Mouse (Mus musculus) stomach, postnatal 0 days (tissue): ENCODE data around the gene Washc3. TPM values are rescaled to one million over a fixed set of nuclear protein-coding genes. Genes with fewer than 3 reads are reported as not detected.
A peak's percentile ranks its signal among the peaks of the same experiment; 100 is the strongest.

Experiments
- ATAC-seq: fragments of 200-750 bp; cut with Nextera tagmentation; 2 replicates; pipeline ENCODE4 v1.8.0; 2017; ENCODE audit not compliant: low FRiP score, low TSS enrichment
- DNase-seq: peaks from one replicate; pipeline ENCODE4 v3.0.0-alpha.2; 2016; ENCODE audit warnings: low spot score
- H3K27ac ChIP-seq: fragments of 300-500 bp; sonication (generic); replicated peaks from 2 replicates; pipeline ENCODE4 v1.5.1; 2014; ENCODE audit warnings: mild to moderate bottlenecking, control low read depth
- H3K27me3 ChIP-seq: fragments of 300-500 bp; sonication (generic); 2 replicates; pipeline ENCODE4 v1.6.1; 2014; ENCODE audit warnings: low read length; ENCODE audit not compliant: control insufficient read depth, insufficient read depth
- H3K36me3 ChIP-seq: fragments of 300-500 bp; sonication (generic); 2 replicates; pipeline ENCODE4 v1.6.1; 2014; ENCODE audit warnings: low read length, mixed read lengths; ENCODE audit not compliant: control insufficient read depth, insufficient read depth
- H3K4me1 ChIP-seq: fragments of 300-500 bp; sonication (generic); replicated peaks from 2 replicates; pipeline ENCODE4 v1.6.1; 2014; ENCODE audit warnings: antibody characterized with exemption; ENCODE audit not compliant: control insufficient read depth, insufficient read depth
- H3K4me2 ChIP-seq: fragments of 300-500 bp; sonication (generic); replicated peaks from 2 replicates; pipeline ENCODE4 v1.6.1; 2014; ENCODE audit warnings: low read depth, mild to moderate bottlenecking, control low read depth, moderate library complexity
- H3K4me3 ChIP-seq: fragments of 300-500 bp; sonication (generic); 2 replicates; pipeline ENCODE4 v1.5.1; 2014; ENCODE audit warnings: low read depth, low read length, control low read depth
- H3K9ac ChIP-seq: fragments of 300-500 bp; sonication (generic); 2 replicates; pipeline ENCODE4 v1.6.1; 2014; ENCODE audit warnings: mild to moderate bottlenecking, low read length, control low read depth, mixed read lengths
- H3K9me3 ChIP-seq: fragments of 300-500 bp; sonication (generic); 2 replicates; pipeline ENCODE4 v1.6.1; 2016; ENCODE audit warnings: low read length; ENCODE audit not compliant: control insufficient read depth
- CTCF ChIP-seq: IDR thresholded peaks from 2 replicates; pipeline ENCODE4 v1.5.1; 2016; ENCODE audit warnings: antibody characterized with exemption, low read depth, mild to moderate bottlenecking, moderate library complexity
- EP300 ChIP-seq: optimal IDR thresholded peaks from 2 replicates; pipeline ENCODE3; 2016; ENCODE audit warnings: antibody characterized with exemption
- WGBS: fragments of 180-500 bp; shearing (Covaris S2); extraction: QIAGEN DNeasy Blood & Tissue Kit; methylation state at CpG from one replicate; pipeline ENCODE4 v1.1.7; 2014; 5-methylcytosine and 5-hydroxymethylcytosine counted together
- polyA plus RNA-seq: library from polyadenylated mRNA; unstranded; fragments of >200 nt; fragmentation: Nextera tagmentation; extraction: Ambion mirVana; gene quantifications from 2 replicates; pipeline ENCODE4 v1.2.1, GENCODE M21; 2015

Washc3 gene
- polyA plus RNA-seq, 1 experiment from 2014 or later = 69.4 TPM

DNA sequence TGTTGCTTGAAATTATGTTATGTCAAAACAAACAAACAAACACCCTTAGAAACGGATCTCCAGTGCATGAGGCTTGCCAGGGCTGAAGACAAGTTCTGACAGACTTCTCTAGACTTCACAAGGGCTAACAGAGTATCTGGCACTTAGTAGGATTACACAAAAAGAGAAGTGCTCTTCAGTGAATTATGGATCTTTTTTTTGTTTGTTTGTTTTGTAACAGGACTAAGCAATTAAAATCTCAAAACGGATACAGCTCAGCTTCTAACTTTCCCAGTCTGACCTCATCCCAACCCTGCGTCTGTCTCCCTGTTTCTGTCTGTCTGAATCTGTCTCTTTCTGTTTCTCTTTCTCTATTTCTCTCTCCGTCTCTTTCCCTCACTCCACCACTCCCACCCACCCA, 352 bp upstream of the Washc3 start:
- TF ChIP-seq CTCF = no peak
- Histone ChIP-seq H3K27ac (no peak overlapping the region), H3K36me3 (peaks cover 7% of the 10 kb centered on the region; the same call in 1 of the 2 replicates), H3K4me1 (peaks cover 4% of the 10 kb centered on the region; the same call in 1 of the 2 replicates), H3K4me2 (peak overlapping the region; percentile 76), H3K9me3 (no peaks in the 10 kb centered on the region), H3K4me3 (peak overlapping the region; percentile 65), H3K27me3 (no peaks in the 10 kb centered on the region), H3K9ac (no peak overlapping the region)
- DNase-seq (no peak), ATAC-seq (peak; percentile 60; the same call in 1 of the 2 replicates)
- 4% methylated on average over 4 of the region's 4 CpGs for WGBS

DNA sequence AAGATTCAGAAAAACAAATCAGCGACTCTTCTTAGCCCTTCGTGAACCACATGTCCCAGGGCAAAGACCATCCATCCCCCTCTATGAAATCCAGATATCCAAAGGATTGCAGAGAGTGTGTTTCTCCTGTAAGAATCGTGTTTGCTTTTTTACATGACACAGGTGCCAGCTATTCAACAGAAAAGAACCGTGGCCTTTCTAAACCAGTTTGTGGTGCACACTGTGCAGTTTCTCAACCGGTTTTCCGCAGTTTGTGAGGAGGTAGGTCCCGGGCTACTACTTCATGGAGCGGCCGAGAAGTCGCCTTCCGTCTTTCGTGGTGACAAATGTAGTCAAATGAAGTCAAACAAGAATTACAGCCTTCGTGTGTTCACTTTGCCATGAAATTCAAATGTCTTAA, 757 bp downstream of the Washc3 start:
- 58% methylated on average over 13 of the region's 13 CpGs for WGBS
- Histone ChIP-seq H3K4me3 (peak overlapping the region; percentile 65), H3K4me2 (peak overlapping the region; percentile 76), H3K27ac (peak overlapping the region; percentile 82; the same call in 1 of the 2 replicates), H3K9me3 (no peaks in the 10 kb centered on the region), H3K4me1 (peaks cover 4% of the 10 kb centered on the region; the same call in 1 of the 2 replicates), H3K36me3 (peaks cover 7% of the 10 kb centered on the region; the same call in 1 of the 2 replicates), H3K9ac (peak overlapping the region; percentile 86), H3K27me3 (no peaks in the 10 kb centered on the region)
- ATAC-seq (no peak), DNase-seq (no peak)
- TF ChIP-seq CTCF = no peak
- TF ChIP-seq EP300 = no peak

DNA sequence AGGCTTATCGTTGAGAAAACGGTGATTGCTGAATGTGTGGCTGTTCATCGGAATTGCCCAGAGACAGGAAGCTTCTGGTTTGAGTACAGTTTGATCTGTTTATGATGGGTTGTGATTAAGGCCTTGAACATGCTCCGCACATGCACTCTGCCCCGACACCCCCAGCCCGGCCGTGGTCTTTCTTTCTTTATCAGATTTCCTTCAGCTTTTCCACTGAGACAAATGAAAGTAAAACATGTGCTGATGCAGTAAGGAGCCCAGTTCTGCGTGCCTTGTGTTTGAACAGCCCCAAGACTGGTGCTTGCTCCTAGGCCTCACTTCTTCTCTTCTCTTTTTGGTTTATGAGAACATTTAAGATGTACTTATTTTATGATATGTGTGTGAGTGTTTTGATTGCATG, 1.7 kb downstream of the Washc3 start:
- Histone ChIP-seq H3K4me2 (no peak overlapping the region), H3K4me3 (no peak overlapping the region), H3K27ac (no peak overlapping the region), H3K9ac (no peak overlapping the region), H3K27me3 (no peaks in the 10 kb centered on the region), H3K36me3 (peaks cover 7% of the 10 kb centered on the region; the same call in 1 of the 2 replicates), H3K4me1 (peaks cover 4% of the 10 kb centered on the region; the same call in 1 of the 2 replicates), H3K9me3 (no peaks in the 10 kb centered on the region)
- no peak for DNase-seq
- 87% methylated on average over 8 of the region's 8 CpGs for WGBS
- no peak for ATAC-seq
- TF ChIP-seq EP300 (no peak), CTCF (no peak)

DNA sequence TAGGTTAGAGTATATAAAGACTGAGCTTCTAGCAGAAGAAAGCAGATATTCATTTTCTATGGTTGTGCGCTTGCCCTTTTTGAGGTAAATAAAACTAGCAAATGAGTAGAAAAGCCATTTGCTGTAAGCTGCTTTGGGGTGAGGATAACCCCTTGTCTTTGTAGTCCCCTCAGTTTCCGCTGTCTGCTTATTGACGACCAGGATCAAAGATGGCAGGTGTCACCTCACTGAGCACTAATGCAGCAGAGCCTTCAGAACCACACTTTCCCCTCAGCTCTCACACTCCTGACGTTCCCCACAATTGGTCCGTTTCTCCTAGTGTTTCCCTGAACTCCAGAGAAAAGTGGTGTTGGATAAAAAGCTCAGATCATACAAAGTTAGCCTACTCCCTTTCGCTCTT, 2.3 kb downstream of the Washc3 start:
- DNase-seq (no peak), ATAC-seq (no peak)
- Histone ChIP-seq H3K36me3 (peaks cover 7% of the 10 kb centered on the region; the same call in 1 of the 2 replicates), H3K9ac (no peak overlapping the region), H3K4me2 (no peak overlapping the region), H3K9me3 (no peaks in the 10 kb centered on the region), H3K27me3 (no peaks in the 10 kb centered on the region), H3K4me3 (no peak overlapping the region), H3K27ac (no peak overlapping the region), H3K4me1 (peaks cover 4% of the 10 kb centered on the region; the same call in 1 of the 2 replicates)
- TF ChIP-seq CTCF (no peak), EP300 (no peak)
- 93% methylated on average over 6 of the region's 6 CpGs for WGBS

DNA sequence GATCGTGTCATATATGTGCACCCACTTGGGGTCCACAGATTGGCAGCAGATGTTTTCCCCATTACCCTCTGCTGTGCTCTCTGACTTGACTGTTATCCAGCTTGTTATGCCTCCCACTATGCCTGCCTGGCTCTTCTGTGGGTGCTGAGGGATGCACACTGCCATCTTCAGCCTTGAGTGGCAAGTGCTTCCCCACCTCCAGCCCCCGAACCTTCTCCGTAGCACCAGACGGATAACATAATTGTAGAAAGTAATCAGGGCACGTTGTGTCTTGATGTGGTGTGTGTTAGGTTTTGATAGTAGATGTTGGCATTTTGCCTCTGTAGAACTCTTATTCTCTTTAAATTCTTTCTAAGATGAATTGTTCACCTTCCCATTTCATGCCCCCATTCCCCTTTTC, 11.8 kb downstream of the Washc3 start:
- WGBS = 70% methylated on average over 5 of the region's 5 CpGs
- Histone ChIP-seq H3K4me1 (no peaks in the 10 kb centered on the region), H3K9ac (no peak overlapping the region), H3K4me2 (no peak overlapping the region), H3K27ac (no peak overlapping the region), H3K4me3 (no peak overlapping the region), H3K9me3 (no peaks in the 10 kb centered on the region), H3K36me3 (no peaks in the 10 kb centered on the region), H3K27me3 (no peaks in the 10 kb centered on the region)
- TF ChIP-seq EP300 (no peak), CTCF (no peak)
- ATAC-seq = no peak
- DNase-seq = no peak

DNA sequence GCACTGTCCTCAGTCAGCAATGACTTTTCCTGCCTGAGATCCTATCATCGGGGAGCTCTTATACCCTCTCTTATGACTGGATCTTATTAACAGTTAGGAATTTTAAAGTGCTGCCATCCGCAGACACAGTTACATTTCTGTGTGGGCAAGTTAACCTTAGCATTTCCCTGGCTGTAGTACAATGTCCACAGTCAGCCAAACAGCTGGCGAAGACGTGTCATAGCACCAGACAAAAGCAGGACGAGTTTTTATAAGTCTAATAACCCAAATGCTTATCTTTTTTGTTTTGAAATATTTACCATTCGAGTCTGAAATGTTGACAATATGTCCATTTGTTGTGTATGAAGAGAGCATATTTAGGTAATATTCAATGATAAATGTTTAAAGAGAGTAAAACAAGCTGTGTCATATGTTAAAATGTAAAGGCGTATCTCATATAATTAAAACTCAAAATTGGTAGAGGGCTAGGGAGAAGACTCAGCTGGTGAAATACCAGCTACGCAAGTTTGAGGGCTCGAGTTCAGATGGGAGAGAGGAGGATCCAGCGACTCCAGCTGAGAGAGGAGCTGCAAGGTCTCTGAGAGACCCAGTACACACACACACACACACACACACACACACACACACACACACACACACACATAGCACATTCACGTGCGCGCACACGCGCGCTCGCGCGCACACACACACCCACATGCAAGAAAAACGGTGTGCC, 14.1 kb downstream of the Washc3 start:
- DNase-seq = no peak

More for the DNA sequence above, 14.1 kb downstream of the Washc3 start:
- TF ChIP-seq EP300 (no peak), CTCF (no peak)
- H3K9me3 ChIP-seq = no peaks in the 10 kb centered on the region
- ATAC-seq = no peak
- no peaks in the 10 kb centered on the region for H3K27me3 ChIP-seq
- WGBS = 73% methylated on average over 20 of the region's 20 CpGs
- H3K4me3 ChIP-seq = no peak overlapping the region
- no peak overlapping the region for H3K27ac ChIP-seq
- H3K36me3 ChIP-seq = no peaks in the 10 kb centered on the region
- no peaks in the 10 kb centered on the region for H3K4me1 ChIP-seq
- no peak overlapping the region for H3K4me2 ChIP-seq
- H3K9ac ChIP-seq = no peak overlapping the region
